Mouse (Mus musculus) cerebellum, adult 2 months (tissue): ENCODE measurements at regions not wholly inside any gene's neighbourhood (a gene's known extent, or its start where the extent isn't known, plus 50 kb on each side); places are given as distances from the start of the nearest gene placed in this dataset.

Experiments
- CTCF ChIP-seq: fragments of 200-500 bp; IDR thresholded peaks from 2 replicates; pipeline ENCODE4 v1.5.1; 2011; ENCODE audit warnings: low read depth, mild to moderate bottlenecking, control low read depth, low read length, moderate library complexity, borderline replicate concordance; ENCODE audit not compliant: insufficient read depth
- POLR2A ChIP-seq: fragments of 200-500 bp; IDR thresholded peaks from 2 replicates; pipeline ENCODE4 v1.6.1; 2011; ENCODE audit warnings: low read length, control low read depth, borderline replicate concordance; ENCODE audit not compliant: insufficient read depth

DNA sequence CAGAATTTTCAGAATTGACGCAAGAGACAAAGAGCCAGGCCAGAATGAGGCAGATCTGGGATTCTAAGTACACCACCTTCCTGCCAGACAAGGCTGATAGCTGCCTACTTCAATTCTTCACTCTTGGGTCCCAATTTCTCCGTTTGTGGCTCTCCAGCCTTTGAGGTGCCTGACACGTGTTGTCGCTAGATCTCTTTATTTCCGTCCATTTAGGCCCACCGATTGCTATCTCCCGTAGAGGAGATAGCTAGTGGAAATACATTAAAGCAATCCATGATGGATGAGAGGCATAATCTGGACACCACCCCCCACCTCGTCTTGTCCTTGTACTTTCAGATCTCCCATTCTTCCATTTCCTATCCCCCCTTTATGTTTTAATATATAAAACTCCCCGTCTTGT is 114.6 kb upstream of the Tmtc2 start:
- no peak for TF ChIP-seq CTCF
- TF ChIP-seq POLR2A: no peak
